Mouse (Mus musculus) intestine, postnatal 0 days (tissue): ENCODE results near the gene Cma2. TPM values are rescaled to one million over a fixed set of nuclear protein-coding genes. Genes with fewer than 3 reads are reported as not detected.

Experiments
- polyA plus RNA-seq: library from polyadenylated mRNA; unstranded; fragments of >200 nt; fragmentation: Nextera tagmentation; extraction: Ambion mirVana; gene quantifications from 2 replicates; pipeline ENCODE4 v1.2.1, GENCODE M21; 2015

The Cma2 gene
- polyA plus RNA-seq, 1 experiment from 2014 or later, result not detected

Other genes with a start within 250 kb of the Cma2 start
- gene Tgm1, start 237.1 kb upstream of the Cma2 start, polyA plus RNA-seq, result 1.1 and 1.3 TPM in 2 replicates
- 24.0 and 25.6 TPM in 2 replicates for gene Rabggta, start 228.7 kb upstream of the Cma2 start, polyA plus RNA-seq
- 466 and 476 TPM in 2 replicates for gene Dhrs1, start 205.3 kb upstream of the Cma2 start, polyA plus RNA-seq
- gene Nop9, start 205.3 kb upstream of the Cma2 start, polyA plus RNA-seq, result 14.4 and 14.9 TPM in 2 replicates
- 366 and 385 TPM in 2 replicates for gene Cideb, start 192.5 kb upstream of the Cma2 start, polyA plus RNA-seq
- 6.7 and 9.0 TPM in 2 replicates for gene Ltb4r2, start 189.6 kb upstream of the Cma2 start, polyA plus RNA-seq
- gene Ltb4r1, start 185.0 kb upstream of the Cma2 start, polyA plus RNA-seq, result 3.8 and 4.1 TPM in 2 replicates
- 3.5 and 4.3 TPM in 2 replicates for gene Adcy4, start 166.9 kb upstream of the Cma2 start, polyA plus RNA-seq
- 39.2 and 47.3 TPM in 2 replicates for gene Ripk3, start 162.1 kb upstream of the Cma2 start, polyA plus RNA-seq
- gene Nfatc4, start 127.8 kb upstream of the Cma2 start, polyA plus RNA-seq, result 5.9 and 6.1 TPM in 2 replicates
- 2.2 and 2.5 TPM in 2 replicates for gene Nynrin, start 97.0 kb upstream of the Cma2 start, polyA plus RNA-seq
- 0.16 and 0.26 TPM in 2 replicates for gene Cbln3, start 66.6 kb upstream of the Cma2 start, polyA plus RNA-seq
- gene Khnyn, start 66.0 kb upstream of the Cma2 start, polyA plus RNA-seq, result 5.1 and 6.3 TPM in 2 replicates
- gene Sdr39u1, start 50.7 kb upstream of the Cma2 start, polyA plus RNA-seq, result 70.9 and 71.5 TPM in 2 replicates
- gene Cma1, start 6.3 kb upstream of the Cma2 start, polyA plus RNA-seq, result 5.8 and 6.4 TPM in 2 replicates
- 0.12 and 0.34 TPM in 2 replicates for gene Mcpt1, start 67.0 kb downstream of the Cma2 start, polyA plus RNA-seq
- gene Mcpt9, start 79.5 kb downstream of the Cma2 start, polyA plus RNA-seq, result not detected in 2 replicates
- 0.10 and 0.89 TPM in 2 replicates for gene Mcpt2, start 91.1 kb downstream of the Cma2 start, polyA plus RNA-seq
- gene Mcpt4, start 111.3 kb downstream of the Cma2 start, polyA plus RNA-seq, result 1.9 and 2.0 TPM in 2 replicates
- gene Mcpt8, start 134.3 kb downstream of the Cma2 start, polyA plus RNA-seq, result not detected in 2 replicates
- gene Ctsg, start 151.6 kb downstream of the Cma2 start, polyA plus RNA-seq, result not detected in 2 replicates
- gene Gzme, start 169.6 kb downstream of the Cma2 start, polyA plus RNA-seq, result not detected in 2 replicates
- gene Gzmd, start 181.6 kb downstream of the Cma2 start, polyA plus RNA-seq, result not detected in 2 replicates
- not detected in 2 replicates for gene Gzmg, start 208.6 kb downstream of the Cma2 start, polyA plus RNA-seq
- gene Gzmn, start 223.6 kb downstream of the Cma2 start, polyA plus RNA-seq, result not detected in 2 replicates